Mouse (Mus musculus) limb, embryonic 10.5 days (tissue): ENCODE data around the gene Wfikkn2. TPM values are rescaled to one million over a fixed set of nuclear protein-coding genes. Genes with fewer than 3 reads are reported as not detected.

ENCODE experiments used
- DNase-seq: peaks from one replicate; pipeline ENCODE4 v3.0.0-alpha.2; 2017; ENCODE audit warnings: low spot score
- H3K27ac ChIP-seq: fragments of 300-500 bp; sonication (generic); 2 replicates; pipeline ENCODE4 v1.5.1; 2016; ENCODE audit warnings: mild to moderate bottlenecking
- H3K27me3 ChIP-seq: fragments of 300-500 bp; sonication (generic); 2 replicates; pipeline ENCODE4 v1.6.1; 2016; ENCODE audit warnings: low read depth, mild to moderate bottlenecking; ENCODE audit not compliant: poor library complexity, severe bottlenecking
- H3K36me3 ChIP-seq: fragments of 300-500 bp; sonication (generic); 2 replicates; pipeline ENCODE4 v1.6.1; 2016; ENCODE audit warnings: mild to moderate bottlenecking, moderate library complexity
- H3K4me1 ChIP-seq: fragments of 300-500 bp; sonication (generic); 2 replicates; pipeline ENCODE4 v1.6.1; 2016
- H3K4me3 ChIP-seq: fragments of 300-500 bp; sonication (generic); 2 replicates; pipeline ENCODE4 v1.5.1; 2016; ENCODE audit warnings: mild to moderate bottlenecking, moderate library complexity
- H3K9me3 ChIP-seq: fragments of 300-500 bp; sonication (generic); replicated peaks from 2 replicates; pipeline ENCODE4 v1.6.1; 2016; ENCODE audit warnings: mild to moderate bottlenecking
- WGBS: fragments of 180-500 bp; shearing (Covaris S2); methylation state at CpG from one replicate; pipeline ENCODE4 v1.1.7; 2016; 5-methylcytosine and 5-hydroxymethylcytosine counted together
- polyA plus RNA-seq: library from polyadenylated mRNA; unstranded; fragments of >200 nt; fragmentation: Nextera tagmentation; extraction: Ambion mirVana; gene quantifications from 2 replicates; pipeline ENCODE4 v1.2.1, GENCODE M21; 2016

Wfikkn2 gene
- polyA plus RNA-seq: 1.6 and 7.9 TPM in 2 replicates

- H3K27ac ChIP-seq: peak within 1 kb of the TSS; percentile 87
- no peaks in the 10 kb centered on the region for H3K9me3 ChIP-seq
- peaks cover 30% of the 10 kb centered on the region for H3K27me3 ChIP-seq
- H3K4me3 ChIP-seq: peak within 1 kb of the TSS; percentile 31
- 45% methylated on average over 17 of the region's 17 CpGs for WGBS
- peaks cover 66% of the 10 kb centered on the region for H3K4me1 ChIP-seq
- peak; percentile 87 for DNase-seq
- no peaks in the 10 kb centered on the region for H3K36me3 ChIP-seq
Observed at GRCm38 (mm10) chr11:94245955-94246788, at the start of gene Wfikkn2. TSS of gene Wfikkn2 (minus strand) at chr11:94246005.

GRCm38 (mm10) chr11:94294996-94295845 is 49.4 kb upstream of the Wfikkn2 start:
- no peak overlapping the region for H3K27ac ChIP-seq
- peaks cover 100% of the 10 kb centered on the region for H3K36me3 ChIP-seq
- no peaks in the 10 kb centered on the region for H3K27me3 ChIP-seq
- no peak for DNase-seq
- H3K9me3 ChIP-seq: no peaks in the 10 kb centered on the region
- no peaks in the 10 kb centered on the region for H3K4me1 ChIP-seq
- no peak overlapping the region for H3K4me3 ChIP-seq
- 88% methylated on average over 9 of the region's 9 CpGs for WGBS

- 92% methylated on average over 10 of the region's 10 CpGs for WGBS
- no peak overlapping the region for H3K4me3 ChIP-seq
- H3K27ac ChIP-seq: no peak overlapping the region
- H3K27me3 ChIP-seq: no peaks in the 10 kb centered on the region
- H3K4me1 ChIP-seq: no peaks in the 10 kb centered on the region
- no peaks in the 10 kb centered on the region for H3K9me3 ChIP-seq
- peaks cover 100% of the 10 kb centered on the region for H3K36me3 ChIP-seq
- no peak for DNase-seq
Observed at GRCm38 (mm10) chr11:94290062-94290740, 44.4 kb upstream of the Wfikkn2 start.

- Histone ChIP-seq H3K27me3 (no peaks in the 10 kb centered on the region), H3K4me1 (no peaks in the 10 kb centered on the region), H3K27ac (no peak overlapping the region), H3K9me3 (no peaks in the 10 kb centered on the region), H3K36me3 (peaks cover 93% of the 10 kb centered on the region), H3K4me3 (no peak overlapping the region)
- DNase-seq: no peak
- 93% methylated on average over 5 of the region's 5 CpGs for WGBS
Observed at GRCm38 (mm10) chr11:94287105-94287504, 41.3 kb upstream of the Wfikkn2 start.

GRCm38 (mm10) chr11:94285886-94286574 is 40.2 kb upstream of the Wfikkn2 start:
- Histone ChIP-seq H3K4me1 (no peaks in the 10 kb centered on the region), H3K36me3 (peaks cover 82% of the 10 kb centered on the region), H3K9me3 (no peaks in the 10 kb centered on the region), H3K27me3 (no peaks in the 10 kb centered on the region), H3K4me3 (no peak overlapping the region), H3K27ac (no peak overlapping the region)
- DNase-seq: no peak
- 94% methylated on average over 11 of the region's 11 CpGs for WGBS

GRCm38 (mm10) chr11:94283536-94284099 is 37.8 kb upstream of the Wfikkn2 start:
- H3K36me3 ChIP-seq: peaks cover 58% of the 10 kb centered on the region

GRCm38 (mm10) chr11:94282291-94282690 is 36.5 kb upstream of the Wfikkn2 start:
- no peak for DNase-seq
- Histone ChIP-seq H3K27me3 (no peaks in the 10 kb centered on the region), H3K4me3 (no peak overlapping the region), H3K27ac (no peak overlapping the region), H3K4me1 (peaks cover 9% of the 10 kb centered on the region; the same call in 1 of the 2 replicates), H3K9me3 (no peaks in the 10 kb centered on the region), H3K36me3 (peaks cover 45% of the 10 kb centered on the region)
- 67% methylated on average over 5 of the region's 5 CpGs for WGBS

More at GRCm38 (mm10) chr11:94283536-94284099, 37.8 kb upstream of the Wfikkn2 start:
- Histone ChIP-seq H3K4me1 (peaks cover 7% of the 10 kb centered on the region; the same call in 1 of the 2 replicates), H3K27ac (no peak overlapping the region), H3K9me3 (no peaks in the 10 kb centered on the region), H3K27me3 (no peaks in the 10 kb centered on the region), H3K4me3 (no peak overlapping the region)
- no peak for DNase-seq
- 95% methylated on average over 6 of the region's 6 CpGs for WGBS

GRCm38 (mm10) chr11:94281199-94282181 is 35.7 kb upstream of the Wfikkn2 start, which contains the start of gene Gm21885:
TSS of gene Gm21885 (plus strand) at chr11:94281873.
- H3K27ac ChIP-seq: no peak within 1 kb of the TSS
- peaks cover 37% of the 10 kb centered on the region for H3K36me3 ChIP-seq
- peaks cover 16% of the 10 kb centered on the region; the same call in 1 of the 2 replicates for H3K4me1 ChIP-seq
- 84% methylated on average over 11 of the region's 11 CpGs for WGBS
- no peak for DNase-seq
- H3K4me3 ChIP-seq: no peak within 1 kb of the TSS
- H3K27me3 ChIP-seq: no peaks in the 10 kb centered on the region
- H3K9me3 ChIP-seq: no peaks in the 10 kb centered on the region

GRCm38 (mm10) chr11:94276869-94277337 is 31.1 kb upstream of the Wfikkn2 start:
- Histone ChIP-seq H3K4me3 (peak overlapping the region; percentile 40), H3K36me3 (no peaks in the 10 kb centered on the region), H3K27ac (peak overlapping the region; percentile 54; the same call in 1 of the 2 replicates), H3K4me1 (peaks cover 22% of the 10 kb centered on the region; the same call in 1 of the 2 replicates), H3K9me3 (no peaks in the 10 kb centered on the region), H3K27me3 (no peaks in the 10 kb centered on the region)
- 7% methylated on average over 20 of the region's 20 CpGs for WGBS
- DNase-seq: peak; percentile 92

- no peak for DNase-seq
Observed at GRCm38 (mm10) chr11:94275686-94276085, 29.9 kb upstream of the Wfikkn2 start.

GRCm38 (mm10) chr11:94275226-94275625 is 29.4 kb upstream of the Wfikkn2 start:
- no peaks in the 10 kb centered on the region for H3K27me3 ChIP-seq

More at GRCm38 (mm10) chr11:94275686-94276085, 29.9 kb upstream of the Wfikkn2 start:
- H3K9me3 ChIP-seq: no peaks in the 10 kb centered on the region
- no peaks in the 10 kb centered on the region for H3K36me3 ChIP-seq
- 91% methylated on average over 2 of the region's 2 CpGs for WGBS
- H3K27me3 ChIP-seq: no peaks in the 10 kb centered on the region
- H3K4me1 ChIP-seq: peaks cover 22% of the 10 kb centered on the region; the same call in 1 of the 2 replicates
- 0 out of 2 replicates have a peak overlapping the region, but pooled peaks have one; percentile 27 for H3K27ac ChIP-seq
- no peak overlapping the region for H3K4me3 ChIP-seq

More at GRCm38 (mm10) chr11:94275226-94275625, 29.4 kb upstream of the Wfikkn2 start:
- no peak for DNase-seq
- Histone ChIP-seq H3K4me3 (no peak overlapping the region), H3K27ac (0 out of 2 replicates have a peak overlapping the region, but pooled peaks have one; percentile 27), H3K9me3 (no peaks in the 10 kb centered on the region), H3K4me1 (peaks cover 18% of the 10 kb centered on the region; the same call in 1 of the 2 replicates), H3K36me3 (no peaks in the 10 kb centered on the region)
- 82% methylated on average over 7 of the region's 7 CpGs for WGBS
